Mouse (Mus musculus): ENCODE measurements around the gene Med13. TPM values are rescaled to one million over a fixed set of nuclear protein-coding genes. Genes with fewer than 3 reads are reported as not detected.
"Not testable (repeated sequence)": the region's sequence is repeated elsewhere in the genome, so short reads cannot be mapped to it uniquely, and the experiment has no call there.

The Med13 gene
- polyA plus RNA-seq, 1 experiment from 2014 or later = 15.5 TPM

DNA sequence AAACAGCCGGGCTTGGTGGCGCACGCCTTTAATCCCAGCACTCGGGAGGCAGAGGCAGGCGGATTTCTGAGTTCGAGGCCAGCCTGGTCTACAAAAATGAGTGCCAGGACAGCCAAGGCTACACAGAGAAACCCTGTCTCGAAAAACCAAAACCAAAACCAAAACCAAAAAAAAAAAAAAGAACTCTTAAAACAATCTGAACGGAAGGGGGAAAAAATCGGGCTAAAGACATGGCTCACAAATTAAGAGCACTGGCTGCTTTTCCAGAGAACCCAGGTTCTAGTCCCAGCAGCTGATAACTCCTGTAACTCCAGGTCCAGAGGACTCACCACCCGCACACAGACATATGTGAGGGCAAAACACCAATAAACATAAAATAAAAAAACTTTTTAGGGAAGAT, 65.2 kb downstream of the Med13 start:
- H3K27me3 ChIP-seq (ENCODE audit: control insufficient read depth, insufficient read depth, low read length); DNase-seq (ENCODE audit: low spot score); H3K4me3 ChIP-seq (ENCODE audit: low read depth, low read length); H3K27ac ChIP-seq (ENCODE audit: low read depth, low read length); H3K9ac ChIP-seq (ENCODE audit: low read length); H3K36me3 ChIP-seq (ENCODE audit: control insufficient read depth, insufficient read depth, low read length); ATAC-seq (replicated peaks; ENCODE audit: low FRiP score); H3K4me1 ChIP-seq (replicated peaks; ENCODE audit: control insufficient read depth, insufficient read depth, low read length); H3K4me2 ChIP-seq (ENCODE audit: low read depth, low read length, severe bottlenecking); H3K9me3 ChIP-seq (ENCODE audit: control insufficient read depth, low read length): not testable (repeated sequence)
- 97% methylated on average over 10 of the region's 10 CpGs for WGBS

DNA sequence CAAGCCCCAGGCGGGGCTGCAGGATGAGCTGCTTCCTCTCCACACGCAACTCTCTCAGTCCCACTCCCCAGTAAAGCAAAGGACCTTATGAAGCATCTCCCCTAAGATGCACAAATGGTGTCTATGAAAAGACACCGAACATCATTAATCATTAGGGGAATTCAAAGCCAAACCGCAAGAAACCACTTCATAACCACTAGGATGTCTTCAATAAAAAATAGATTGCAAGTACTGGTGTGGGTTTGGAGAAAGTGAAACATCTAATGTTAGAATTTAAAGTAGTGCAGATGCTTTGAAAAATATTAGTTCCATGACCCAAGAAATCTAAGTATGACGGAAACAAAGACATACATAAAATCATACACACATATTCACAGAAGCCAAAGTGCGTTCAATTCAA, 65.7 kb downstream of the Med13 start:
- DNase-seq (ENCODE audit: low spot score) = no peak
- Histone ChIP-seq H3K27me3 (ENCODE audit: control insufficient read depth, insufficient read depth, low read length) (no peaks in the 10 kb centered on the region), H3K4me2 (ENCODE audit: low read depth, low read length, severe bottlenecking) (no peak overlapping the region), H3K27ac (ENCODE audit: low read depth, low read length) (no peak overlapping the region), H3K9ac (ENCODE audit: low read length) (no peak overlapping the region), H3K4me3 (ENCODE audit: low read depth, low read length) (no peak overlapping the region), H3K4me1 (replicated peaks; ENCODE audit: control insufficient read depth, insufficient read depth, low read length) (no peaks in the 10 kb centered on the region), H3K36me3 (ENCODE audit: control insufficient read depth, insufficient read depth, low read length) (no peaks in the 10 kb centered on the region; the same call in 1 of the 2 replicates), H3K9me3 (ENCODE audit: control insufficient read depth, low read length) (no peaks in the 10 kb centered on the region)
- 95% methylated on average over 6 of the region's 6 CpGs for WGBS
- no peak for ATAC-seq (replicated peaks; ENCODE audit: low FRiP score)

DNA sequence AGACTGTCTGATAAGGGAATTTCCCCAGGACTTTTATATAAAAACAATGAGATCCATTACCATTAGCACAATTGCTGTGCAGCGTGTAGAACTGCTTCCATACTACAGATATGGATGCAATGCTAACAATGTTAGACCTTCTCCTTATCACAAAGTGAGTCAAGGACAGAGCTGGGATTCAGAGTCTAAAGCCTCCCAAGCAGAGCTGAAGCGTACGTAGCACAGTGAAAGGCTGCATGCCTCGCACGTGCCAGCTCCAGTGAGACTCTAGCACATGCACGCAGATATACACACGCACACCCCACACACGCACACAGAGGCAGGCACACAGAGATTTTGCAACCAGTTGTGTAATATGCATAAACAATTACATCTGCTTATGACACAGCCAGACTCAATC, 71.7 kb downstream of the Med13 start:
- DNase-seq (ENCODE audit: low spot score) (no peak), ATAC-seq (replicated peaks; ENCODE audit: low FRiP score) (no peak)
- H3K4me2 ChIP-seq (ENCODE audit: low read depth, low read length, severe bottlenecking) = no peak overlapping the region
- H3K27me3 ChIP-seq (ENCODE audit: control insufficient read depth, insufficient read depth, low read length) = no peaks in the 10 kb centered on the region
- H3K9ac ChIP-seq (ENCODE audit: low read length) = no peak overlapping the region
- H3K4me3 ChIP-seq (ENCODE audit: low read depth, low read length) = no peak overlapping the region
- no peaks in the 10 kb centered on the region; the same call in 1 of the 2 replicates for H3K36me3 ChIP-seq (ENCODE audit: control insufficient read depth, insufficient read depth, low read length)
- no peaks in the 10 kb centered on the region for H3K9me3 ChIP-seq (ENCODE audit: control insufficient read depth, low read length)
- H3K27ac ChIP-seq (ENCODE audit: low read depth, low read length) = no peak overlapping the region
- WGBS = 94% methylated on average over 8 of the region's 8 CpGs
- H3K4me1 ChIP-seq (replicated peaks; ENCODE audit: control insufficient read depth, insufficient read depth, low read length) = no peaks in the 10 kb centered on the region

DNA sequence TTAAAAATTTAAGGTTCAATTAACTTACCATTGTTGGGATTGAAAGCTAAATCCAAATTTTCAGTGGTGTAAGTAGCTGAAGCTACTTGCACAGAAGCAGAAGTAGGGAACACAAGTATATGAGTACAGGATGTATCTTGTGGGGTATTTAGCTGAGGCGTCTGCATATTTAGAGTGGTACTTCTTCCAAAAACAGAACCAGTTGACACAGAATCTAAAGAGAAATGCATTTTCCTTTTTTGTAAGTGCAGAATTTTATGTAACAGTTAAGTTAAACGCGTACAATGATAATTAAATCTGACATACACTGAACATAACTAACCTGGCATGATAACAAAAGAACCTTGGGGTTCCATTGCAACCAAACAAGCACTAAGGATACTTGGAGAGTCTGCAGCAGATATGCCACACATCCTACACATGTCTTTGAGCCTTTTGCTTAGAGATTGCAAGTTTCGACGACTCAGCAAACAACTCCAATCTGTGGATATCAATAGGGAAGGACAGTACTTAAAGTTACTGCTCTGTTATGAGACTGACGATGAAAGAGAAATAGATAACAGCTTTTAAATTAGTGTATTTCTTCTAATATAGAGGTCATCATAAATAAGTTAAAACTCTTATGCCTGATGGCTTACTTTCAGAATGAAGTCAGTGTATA, 78.8 kb downstream of the Med13 start:
- 96% methylated on average over 6 of the region's 6 CpGs for WGBS
- H3K4me3 ChIP-seq (ENCODE audit: low read depth, low read length) = no peak overlapping the region
- H3K36me3 ChIP-seq (ENCODE audit: control insufficient read depth, insufficient read depth, low read length) = peaks cover 2% of the 10 kb centered on the region; the same call in 1 of the 2 replicates
- no peak overlapping the region for H3K9ac ChIP-seq (ENCODE audit: low read length)
- DNase-seq (ENCODE audit: low spot score) = no peak
- H3K4me2 ChIP-seq (ENCODE audit: low read depth, low read length, severe bottlenecking) = no peak overlapping the region
- H3K27me3 ChIP-seq (ENCODE audit: control insufficient read depth, insufficient read depth, low read length) = no peaks in the 10 kb centered on the region
- no peaks in the 10 kb centered on the region for H3K4me1 ChIP-seq (replicated peaks; ENCODE audit: control insufficient read depth, insufficient read depth, low read length)
- H3K27ac ChIP-seq (ENCODE audit: low read depth, low read length) = no peak overlapping the region
- no peaks in the 10 kb centered on the region for H3K9me3 ChIP-seq (ENCODE audit: control insufficient read depth, low read length)
- no peak for ATAC-seq (replicated peaks; ENCODE audit: low FRiP score)

DNA sequence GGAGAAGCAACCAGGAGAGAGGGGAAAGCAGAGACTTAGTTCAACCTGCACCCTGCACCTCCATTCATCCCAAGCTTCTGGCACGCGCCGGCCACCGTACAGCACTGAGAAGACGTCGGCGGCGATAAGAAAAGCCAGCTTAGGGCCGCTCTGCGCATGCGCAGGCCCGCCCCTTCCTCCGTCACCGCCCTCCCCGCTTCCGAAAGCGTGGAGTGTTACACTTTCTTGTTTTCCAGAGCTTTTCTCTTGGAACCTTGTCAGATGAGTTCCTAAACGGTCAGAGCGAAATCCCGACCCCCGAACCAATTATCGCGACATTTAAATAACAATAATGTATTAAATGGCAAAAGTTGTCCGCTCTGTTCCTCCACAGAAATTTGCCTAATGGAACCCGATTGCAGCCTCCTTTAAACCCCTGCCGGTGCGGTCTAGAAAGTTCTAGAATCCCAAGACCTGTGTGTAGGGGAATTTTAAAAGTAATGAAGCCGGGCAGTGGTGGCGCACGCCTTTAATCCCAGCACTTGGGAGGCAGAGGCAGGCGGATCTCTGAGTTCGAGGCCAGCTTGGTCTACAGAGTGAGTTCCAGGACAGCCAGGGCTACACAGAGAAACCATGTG, 99.8 kb downstream of the Med13 start, which contains the start of gene Ints2:
Gene Ints2, minus strand, starts transcription at position 116 of the 617 bp plus-strand sequence.
- WGBS = 12% methylated on average over 30 of the region's 32 CpGs
- Histone ChIP-seq H3K4me3 (ENCODE audit: low read depth, low read length) (peak within 1 kb of the TSS; percentile 63), H3K9me3 (ENCODE audit: control insufficient read depth, low read length) (no peaks in the 10 kb centered on the region), H3K27ac (ENCODE audit: low read depth, low read length) (no peak within 1 kb of the TSS), H3K36me3 (ENCODE audit: control insufficient read depth, insufficient read depth, low read length) (no peaks in the 10 kb centered on the region; the same call in 1 of the 2 replicates), H3K4me1 (replicated peaks; ENCODE audit: control insufficient read depth, insufficient read depth, low read length) (no peaks in the 10 kb centered on the region), H3K27me3 (ENCODE audit: control insufficient read depth, insufficient read depth, low read length) (no peaks in the 10 kb centered on the region), H3K4me2 (ENCODE audit: low read depth, low read length, severe bottlenecking) (peak within 1 kb of the TSS; percentile 69), H3K9ac (ENCODE audit: low read length) (peak within 1 kb of the TSS; percentile 91)
- peak; percentile 89 for ATAC-seq (replicated peaks; ENCODE audit: low FRiP score)
- peak; percentile 96 for DNase-seq (ENCODE audit: low spot score)

DNA sequence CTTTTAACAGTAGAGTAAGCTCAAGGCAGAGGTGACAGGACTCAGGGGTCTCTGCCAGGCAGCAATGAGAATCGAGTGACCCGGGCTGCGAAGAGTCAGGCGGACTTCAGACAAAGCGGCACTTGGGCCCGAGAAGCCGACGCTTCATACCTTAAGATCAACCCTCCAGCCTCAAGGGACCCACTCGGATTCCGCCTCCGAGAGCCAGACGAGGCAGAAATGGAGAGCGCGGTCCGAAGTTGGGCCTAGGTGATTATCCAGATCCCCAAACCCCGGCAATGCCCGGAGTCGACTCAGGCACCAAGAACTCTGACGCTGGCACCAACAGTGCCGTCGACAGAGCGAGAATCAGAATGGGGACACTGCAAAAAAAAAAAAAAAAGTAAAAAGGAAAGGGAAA, 100.3 kb downstream of the Med13 start:
- DNase-seq (ENCODE audit: low spot score) = peak; percentile 63
- H3K4me2 ChIP-seq (ENCODE audit: low read depth, low read length, severe bottlenecking) = peak overlapping the region; percentile 69
- 0% methylated on average over 22 of the region's 22 CpGs for WGBS
- H3K4me3 ChIP-seq (ENCODE audit: low read depth, low read length) = peak overlapping the region; percentile 63
- no peaks in the 10 kb centered on the region for H3K9me3 ChIP-seq (ENCODE audit: control insufficient read depth, low read length)
- no peak overlapping the region for H3K27ac ChIP-seq (ENCODE audit: low read depth, low read length)
- H3K9ac ChIP-seq (ENCODE audit: low read length) = peak overlapping the region; percentile 91
- no peaks in the 10 kb centered on the region; the same call in 1 of the 2 replicates for H3K36me3 ChIP-seq (ENCODE audit: control insufficient read depth, insufficient read depth, low read length)
- no peaks in the 10 kb centered on the region for H3K27me3 ChIP-seq (ENCODE audit: control insufficient read depth, insufficient read depth, low read length)
- no peaks in the 10 kb centered on the region for H3K4me1 ChIP-seq (replicated peaks; ENCODE audit: control insufficient read depth, insufficient read depth, low read length)
- 0 out of 2 replicates have a peak, but pooled peaks have one; percentile 33 for ATAC-seq (replicated peaks; ENCODE audit: low FRiP score)

DNA sequence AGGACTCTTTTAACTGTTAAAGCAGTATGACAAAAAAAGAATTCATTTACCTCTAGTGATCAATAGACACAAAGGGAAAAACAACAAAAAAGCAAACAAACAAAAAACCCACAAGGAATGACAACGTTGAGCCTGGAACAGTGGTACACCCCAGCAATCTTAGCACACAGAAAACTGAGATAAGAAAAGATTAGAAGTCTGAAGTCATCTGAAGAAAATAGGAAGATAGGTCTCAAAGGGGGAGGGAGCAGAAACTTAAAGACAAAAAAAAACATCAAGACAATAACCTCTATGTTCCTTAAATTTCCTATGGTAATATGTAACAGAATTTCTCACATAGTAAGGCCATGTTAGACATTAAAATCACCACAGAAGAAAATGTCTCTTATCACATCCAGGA, 104.1 kb downstream of the Med13 start:
- Histone ChIP-seq H3K36me3 (ENCODE audit: control insufficient read depth, insufficient read depth, low read length) (peaks cover 7% of the 10 kb centered on the region; the same call in 1 of the 2 replicates), H3K4me2 (ENCODE audit: low read depth, low read length, severe bottlenecking) (no peak overlapping the region), H3K4me1 (replicated peaks; ENCODE audit: control insufficient read depth, insufficient read depth, low read length) (no peaks in the 10 kb centered on the region), H3K27me3 (ENCODE audit: control insufficient read depth, insufficient read depth, low read length) (no peaks in the 10 kb centered on the region), H3K9me3 (ENCODE audit: control insufficient read depth, low read length) (no peaks in the 10 kb centered on the region), H3K9ac (ENCODE audit: low read length) (no peak overlapping the region), H3K27ac (ENCODE audit: low read depth, low read length) (no peak overlapping the region), H3K4me3 (ENCODE audit: low read depth, low read length) (no peak overlapping the region)
- DNase-seq (ENCODE audit: low spot score) = no peak
- WGBS = 83% methylated on average over 1 of the region's 1 CpGs
- ATAC-seq (replicated peaks; ENCODE audit: low FRiP score) = no peak

DNA sequence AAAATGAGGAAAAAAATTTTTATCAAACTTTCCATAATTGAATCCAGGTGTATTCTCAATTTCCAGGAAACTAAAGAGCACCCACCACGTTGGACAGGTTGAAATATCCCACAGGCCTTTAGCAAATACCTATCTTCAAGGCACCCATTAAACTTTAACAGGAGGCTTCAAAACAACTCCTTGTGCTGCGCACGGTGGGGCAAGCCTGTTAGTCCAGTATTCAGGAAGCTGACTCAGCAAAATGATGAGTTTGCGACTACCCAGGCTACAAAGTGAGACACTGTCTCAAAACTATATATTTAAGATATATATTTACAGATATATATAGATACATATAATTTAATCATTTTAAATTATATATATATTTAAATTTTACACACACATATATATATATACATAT, 125.0 kb downstream of the Med13 start:
- Histone ChIP-seq H3K4me1 (replicated peaks; ENCODE audit: control insufficient read depth, insufficient read depth, low read length) (no peaks in the 10 kb centered on the region), H3K9me3 (ENCODE audit: control insufficient read depth, low read length) (no peaks in the 10 kb centered on the region), H3K27me3 (ENCODE audit: control insufficient read depth, insufficient read depth, low read length) (no peaks in the 10 kb centered on the region), H3K4me2 (ENCODE audit: low read depth, low read length, severe bottlenecking) (no peak overlapping the region), H3K27ac (ENCODE audit: low read depth, low read length) (no peak overlapping the region), H3K9ac (ENCODE audit: low read length) (no peak overlapping the region), H3K4me3 (ENCODE audit: low read depth, low read length) (no peak overlapping the region), H3K36me3 (ENCODE audit: control insufficient read depth, insufficient read depth, low read length) (peaks cover 3% of the 10 kb centered on the region; the same call in 1 of the 2 replicates)
- no peak for ATAC-seq (replicated peaks; ENCODE audit: low FRiP score)
- DNase-seq (ENCODE audit: low spot score) = no peak
- WGBS = 94% methylated on average over 4 of the region's 4 CpGs

All from forebrain, embryonic 11.5 days (tissue).